Mouse (Mus musculus) granulocyte monocyte progenitor cell, adult 5-6 weeks (primary cell): ENCODE results near the gene Gm13283. TPM values are rescaled to one million over a fixed set of nuclear protein-coding genes. Genes with fewer than 3 reads are reported as not detected.
A peak's percentile ranks its signal among the peaks of the same experiment; 100 is the strongest.
"Not testable (repeated sequence)": the region's sequence is repeated elsewhere in the genome, so short reads cannot be mapped to it uniquely, and the experiment has no call there.

Source experiments
- ATAC-seq: replicated peaks from 2 replicates; pipeline ENCODE4 v1.8.0; 2016; ENCODE audit warnings: mild to moderate bottlenecking, moderate TSS enrichment, inconsistent platforms; ENCODE audit not compliant: poor library complexity, severe bottlenecking
- total RNA-seq, 2 experiments: library from RNA; stranded (forward) in 1 of 2; stranded (reverse) in 1 of 2; fragments of 200-712, 200-1000 nt in 1 of 2; fragments of >200 nt in 1 of 2; fragmentation: Nextera tagmentation in 1 of 2; gene quantifications; 2 replicates each; pipeline ENCODE4 v1.2.3; 2014 to 2017

Gm13283 gene
- total RNA-seq (2014; fragmentation: Nextera tagmentation) (0.49 TPM in 1 of 2 replicates, not detected in the other), total RNA-seq (2017) (0.21 TPM in 1 of 2 replicates, not detected in the other)

- not testable (repeated sequence) for ATAC-seq
Observed at GRCm38 (mm10) chr4:88759610-88760268, at the start of gene Gm13283. Gene Gm13283, plus strand, starts transcription at chr4:88760119.

- no peak for ATAC-seq
Observed at GRCm38 (mm10) chr4:88714281-88714680, 45.6 kb upstream of the Gm13283 start.

GRCm38 (mm10) chr4:88715059-88715458 is 44.9 kb upstream of the Gm13283 start:
- no peak for ATAC-seq

- no peak for ATAC-seq
Observed at GRCm38 (mm10) chr4:88718715-88719114, 41.2 kb upstream of the Gm13283 start.

- peak; percentile 87 for ATAC-seq
Observed at GRCm38 (mm10) chr4:88721791-88722721, 37.9 kb upstream of the Gm13283 start, which contains the start of the genes Gm26566 and Klhl9. Gene Gm26566, plus strand, starts transcription at chr4:88721805. Gene Klhl9, minus strand, starts transcription at chr4:88722465.

- no peak for ATAC-seq
Observed at GRCm38 (mm10) chr4:88723497-88724090, 36.3 kb upstream of the Gm13283 start.

- ATAC-seq = no peak
Observed at GRCm38 (mm10) chr4:88726727-88727126, 33.2 kb upstream of the Gm13283 start.

GRCm38 (mm10) chr4:88727324-88727723 is 32.6 kb upstream of the Gm13283 start:
- ATAC-seq = peak; percentile 89

- ATAC-seq = peak; percentile 66
Observed at GRCm38 (mm10) chr4:88738480-88738879, 21.4 kb upstream of the Gm13283 start.

GRCm38 (mm10) chr4:88739036-88739435 is 20.9 kb upstream of the Gm13283 start:
- ATAC-seq = peak; percentile 79

GRCm38 (mm10) chr4:88741426-88741825 is 18.5 kb upstream of the Gm13283 start:
- ATAC-seq = peak; percentile 67

- ATAC-seq = peak; percentile 21; the same call in 1 of the 2 replicates
Observed at GRCm38 (mm10) chr4:88742771-88743371, 17.0 kb upstream of the Gm13283 start.

- no peak for ATAC-seq
Observed at GRCm38 (mm10) chr4:88744207-88744606, 15.7 kb upstream of the Gm13283 start.

GRCm38 (mm10) chr4:88749926-88750325 is 10.0 kb upstream of the Gm13283 start:
- ATAC-seq = no peak

GRCm38 (mm10) chr4:88754818-88755340 is 5.0 kb upstream of the Gm13283 start, which contains the start of gene Gm13271:
Gene Gm13271, plus strand, starts transcription at chr4:88754868.
- ATAC-seq = not testable (repeated sequence)

- ATAC-seq = not testable (repeated sequence)
Observed at GRCm38 (mm10) chr4:88756581-88757513, 3.1 kb upstream of the Gm13283 start.

- ATAC-seq = peak; percentile 100
Observed at GRCm38 (mm10) chr4:88757628-88758031, 2.3 kb upstream of the Gm13283 start.

- not testable (repeated sequence) for ATAC-seq
Observed at GRCm38 (mm10) chr4:88758751-88759150, 1.2 kb upstream of the Gm13283 start.

GRCm38 (mm10) chr4:88760431-88760830 is 512 bp downstream of the Gm13283 start:
- ATAC-seq = not testable (repeated sequence)
